Mouse (Mus musculus) frontal cortex, postnatal 25 days (tissue): ENCODE data around the gene Ppp1r16b.

ENCODE experiments used
- DNase-seq, 2 experiments: peaks; one replicate each; pipeline ENCODE4 v3.0.0; 2022; ENCODE audit warnings: low spot score in 2 of 2

Ppp1r16b gene

GRCm38 (mm10) chr2:158665098-158665497, at the start of gene Ppp1r16b:
Gene Ppp1r16b, plus strand, starts transcription at chr2:158665398.
- DNase-seq: no peak

GRCm38 (mm10) chr2:158615702-158616101, 49.5 kb upstream of the Ppp1r16b start:
- DNase-seq: no peak

GRCm38 (mm10) chr2:158616296-158616695, 48.9 kb upstream of the Ppp1r16b start:
- no peak for DNase-seq

GRCm38 (mm10) chr2:158616790-158617189, 48.4 kb upstream of the Ppp1r16b start:
- no peak for DNase-seq

GRCm38 (mm10) chr2:158624718-158625222, 40.4 kb upstream of the Ppp1r16b start, which contains the start of gene Actr5:
Gene Actr5, plus strand, starts transcription at chr2:158624888.
- DNase-seq: peak; percentile 82 to 83

- no peak for DNase-seq
Measured at GRCm38 (mm10) chr2:158625231-158625630, 40.0 kb upstream of the Ppp1r16b start.

GRCm38 (mm10) chr2:158625697-158626096, 39.5 kb upstream of the Ppp1r16b start:
- DNase-seq: no peak

- no peak for DNase-seq
Measured at GRCm38 (mm10) chr2:158628858-158629257, 36.3 kb upstream of the Ppp1r16b start.

GRCm38 (mm10) chr2:158629414-158629813, 35.8 kb upstream of the Ppp1r16b start:
- DNase-seq: no peak

GRCm38 (mm10) chr2:158631873-158632272, 33.3 kb upstream of the Ppp1r16b start:
- no peak for DNase-seq

- DNase-seq: peak; percentile 56 to 67
Measured at GRCm38 (mm10) chr2:158641869-158642268, 23.3 kb upstream of the Ppp1r16b start.

- DNase-seq: no peak
Measured at GRCm38 (mm10) chr2:158642587-158642986, 22.6 kb upstream of the Ppp1r16b start.

- DNase-seq: no peak
Measured at GRCm38 (mm10) chr2:158643791-158644190, 21.4 kb upstream of the Ppp1r16b start.

GRCm38 (mm10) chr2:158651159-158651908, 13.9 kb upstream of the Ppp1r16b start:
- DNase-seq: no peak

GRCm38 (mm10) chr2:158652985-158653384, 12.2 kb upstream of the Ppp1r16b start:
- DNase-seq: peak; percentile 71 to 81

- no peak for DNase-seq
Measured at GRCm38 (mm10) chr2:158654717-158655116, 10.5 kb upstream of the Ppp1r16b start.

GRCm38 (mm10) chr2:158655806-158656205, 9.4 kb upstream of the Ppp1r16b start:
- DNase-seq: no peak

- no peak for DNase-seq
Measured at GRCm38 (mm10) chr2:158658822-158659221, 6.4 kb upstream of the Ppp1r16b start.

GRCm38 (mm10) chr2:158659346-158659745, 5.9 kb upstream of the Ppp1r16b start:
- no peak for DNase-seq

- no peak for DNase-seq
Measured at GRCm38 (mm10) chr2:158666071-158666800, 1.0 kb downstream of the Ppp1r16b start.

- DNase-seq: peak; percentile 47 to 67
Measured at GRCm38 (mm10) chr2:158667022-158667670, 1.9 kb downstream of the Ppp1r16b start.
